Mouse (Mus musculus): ENCODE data around the gene Syde2. TPM values are rescaled to one million over a fixed set of nuclear protein-coding genes. Genes with fewer than 3 reads are reported as not detected.
"Not testable (repeated sequence)": the region's sequence is repeated elsewhere in the genome, so short reads cannot be mapped to it uniquely, and the experiment has no call there.

Gene Syde2
- total RNA-seq, 2 experiments from 2014 or later: 2.6 to 3.2 TPM

GRCm38 (mm10) chr3:145963101-145964017 is 24.3 kb upstream of the Syde2 start:
- DNase-seq (ENCODE audit: low spot score in 2 of 2): no peak
- intact Hi-C loops (cut with DNase I): no loop called here

DNA sequence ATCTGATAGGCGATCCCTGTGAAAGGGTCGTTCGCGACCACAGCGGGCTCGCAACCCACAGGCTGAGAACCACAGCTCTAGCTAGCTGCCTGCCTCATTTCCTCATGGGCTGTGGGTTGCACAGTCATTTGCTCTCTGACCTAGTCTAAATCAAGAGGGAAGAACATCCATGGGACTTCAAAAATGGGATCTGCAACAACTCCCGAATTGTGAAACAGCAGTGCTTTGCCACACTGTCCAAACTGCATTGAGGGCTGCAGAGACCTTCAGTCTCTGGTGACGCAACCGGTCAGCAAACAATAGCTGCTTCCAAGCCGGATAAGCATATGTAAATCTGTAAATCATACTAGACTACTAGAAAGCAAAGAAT is 23.7 kb upstream of the Syde2 start:
- intact Hi-C loops (cut with DNase I): no loop called here
- DNase-seq (ENCODE audit: low spot score in 2 of 2): no peak

GRCm38 (mm10) chr3:145964473-145964872 is 23.2 kb upstream of the Syde2 start:
- DNase-seq (ENCODE audit: low spot score in 2 of 2): no peak
- intact Hi-C loops (cut with DNase I): no loop called here

DNA sequence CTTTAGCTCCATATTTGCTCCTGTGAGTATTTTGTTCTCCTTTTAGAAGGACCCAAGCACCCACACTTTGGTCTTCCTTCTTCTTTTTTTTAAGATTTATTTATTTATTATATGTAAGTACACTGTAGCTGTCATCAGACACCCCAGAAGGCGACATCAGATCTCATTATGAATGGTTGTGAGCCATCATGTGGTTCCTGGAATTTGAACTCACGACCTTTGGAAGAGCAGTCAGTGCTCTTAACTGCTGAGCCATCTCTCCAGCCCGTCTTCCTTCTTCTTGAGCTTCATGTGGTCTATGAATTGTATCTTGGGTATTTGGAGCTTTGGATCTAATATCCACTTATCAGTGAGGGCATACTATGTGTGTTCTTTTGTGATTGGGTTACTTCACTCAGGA is 22.1 kb upstream of the Syde2 start:
- DNase-seq (ENCODE audit: low spot score in 2 of 2); intact Hi-C loops (cut with DNase I): not testable (repeated sequence)

DNA sequence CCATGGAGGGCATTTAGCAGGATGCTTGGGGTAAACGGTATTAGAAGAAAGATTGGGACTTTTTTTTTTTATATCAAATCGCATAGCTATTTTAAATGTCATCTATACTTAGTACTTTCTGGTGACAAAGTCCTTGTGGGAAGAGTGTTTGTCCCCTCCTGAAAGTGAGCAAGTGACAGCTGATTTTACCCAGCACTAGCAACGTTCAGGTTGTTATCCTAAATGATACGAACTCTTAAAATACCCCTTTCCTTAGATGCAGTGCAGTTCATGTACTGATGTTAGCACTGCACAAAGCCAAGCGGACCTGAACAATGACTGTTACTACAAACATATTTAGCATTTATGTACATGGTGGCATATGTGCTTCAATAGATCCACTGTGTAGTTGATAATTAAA is 20.9 kb upstream of the Syde2 start:
- no peak for DNase-seq (ENCODE audit: low spot score in 2 of 2)
- intact Hi-C loops (cut with DNase I): no loop called here

DNA sequence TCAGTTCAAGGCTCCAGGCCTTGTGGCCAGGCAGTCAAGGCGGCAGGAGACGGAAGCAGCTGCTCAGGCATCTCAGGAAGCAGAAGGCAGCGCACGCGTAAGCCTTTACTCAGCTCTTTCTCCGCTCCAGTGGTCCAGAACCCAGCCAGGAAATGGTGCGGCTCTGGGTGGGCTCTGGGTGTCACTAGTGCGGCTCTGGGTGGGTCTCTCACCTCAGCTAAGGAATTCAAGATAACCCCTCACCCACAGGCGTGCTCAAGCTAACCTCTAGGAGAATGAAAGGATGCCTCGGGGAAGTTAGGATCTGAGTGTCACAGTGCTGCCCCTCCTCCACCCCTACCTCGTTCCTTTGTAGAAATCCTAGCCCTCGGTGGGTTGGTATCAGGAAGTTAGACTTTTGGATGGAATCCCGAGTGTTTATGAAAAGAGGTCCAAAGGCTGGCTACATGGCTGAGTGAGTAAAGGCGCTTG is 18.6 kb upstream of the Syde2 start:
- no peak for DNase-seq (ENCODE audit: low spot score in 2 of 2)
- intact Hi-C loops (cut with DNase I): no loop called here

- no peak for DNase-seq (ENCODE audit: low spot score in 2 of 2)
- intact Hi-C loops (cut with DNase I): no loop called here
These were observed 16.2 kb upstream of the Syde2 start for GRCm38 (mm10) chr3:145971501-145971900.

DNA sequence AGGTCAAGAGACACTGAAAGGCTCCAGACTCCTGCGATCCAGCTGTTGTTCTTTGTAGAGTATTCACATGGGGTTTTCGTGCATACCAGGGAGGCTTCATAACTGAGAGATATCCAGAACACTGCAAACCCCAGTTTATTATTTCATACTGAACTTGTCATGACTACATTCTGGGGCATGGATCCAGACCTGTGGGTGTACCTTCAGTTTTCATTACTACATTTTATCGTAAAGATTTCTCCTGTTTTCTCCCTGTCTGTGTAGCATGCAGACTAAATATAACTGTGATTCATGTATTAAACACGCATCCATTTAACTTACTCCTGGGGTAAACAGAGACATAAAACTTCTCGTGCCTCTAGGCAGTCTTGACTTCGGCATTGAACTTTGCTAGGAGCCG is 12.7 kb upstream of the Syde2 start:
- intact Hi-C loops (cut with DNase I): no loop called here
- DNase-seq (ENCODE audit: low spot score in 2 of 2): no peak

GRCm38 (mm10) chr3:145985333-145985925 is 2.2 kb upstream of the Syde2 start:
- intact Hi-C loops (cut with DNase I): no loop called here
- DNase-seq (ENCODE audit: low spot score in 2 of 2): no peak

DNA sequence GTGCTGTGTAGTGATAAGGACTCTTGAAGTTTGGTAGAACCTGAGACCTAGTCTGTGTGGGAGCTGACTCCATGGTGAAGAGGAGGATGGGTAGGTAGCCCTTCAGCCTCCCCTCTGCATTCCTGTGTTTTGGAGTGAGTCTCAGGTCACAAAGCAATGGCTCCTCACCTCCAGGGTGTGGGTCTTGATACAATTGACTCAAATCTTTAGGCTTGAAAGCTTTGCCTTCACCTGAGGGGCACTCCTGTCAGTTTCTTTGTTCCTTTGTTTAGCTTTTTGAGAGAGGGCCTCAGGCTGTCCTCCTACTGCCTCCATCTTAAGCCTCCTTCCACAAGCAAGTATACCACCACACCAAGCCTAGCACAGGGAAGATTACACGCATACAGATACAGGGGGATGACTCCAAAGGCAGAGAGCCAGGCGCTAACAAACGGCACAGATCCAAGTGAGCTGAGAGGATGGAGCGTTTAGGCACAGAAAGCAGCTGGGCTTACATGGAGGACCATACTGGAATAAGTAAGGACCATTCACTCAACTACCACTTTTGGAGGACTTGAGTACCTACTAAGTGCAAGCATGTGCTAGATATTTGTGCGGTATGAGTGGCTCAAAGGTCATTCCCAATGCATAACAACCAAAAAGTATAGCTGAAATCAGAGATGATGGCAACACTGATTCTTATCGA is 1.2 kb upstream of the Syde2 start:
- intact Hi-C loops (cut with DNase I): no loop called here
- no peak for DNase-seq (ENCODE audit: low spot score in 2 of 2)

DNA sequence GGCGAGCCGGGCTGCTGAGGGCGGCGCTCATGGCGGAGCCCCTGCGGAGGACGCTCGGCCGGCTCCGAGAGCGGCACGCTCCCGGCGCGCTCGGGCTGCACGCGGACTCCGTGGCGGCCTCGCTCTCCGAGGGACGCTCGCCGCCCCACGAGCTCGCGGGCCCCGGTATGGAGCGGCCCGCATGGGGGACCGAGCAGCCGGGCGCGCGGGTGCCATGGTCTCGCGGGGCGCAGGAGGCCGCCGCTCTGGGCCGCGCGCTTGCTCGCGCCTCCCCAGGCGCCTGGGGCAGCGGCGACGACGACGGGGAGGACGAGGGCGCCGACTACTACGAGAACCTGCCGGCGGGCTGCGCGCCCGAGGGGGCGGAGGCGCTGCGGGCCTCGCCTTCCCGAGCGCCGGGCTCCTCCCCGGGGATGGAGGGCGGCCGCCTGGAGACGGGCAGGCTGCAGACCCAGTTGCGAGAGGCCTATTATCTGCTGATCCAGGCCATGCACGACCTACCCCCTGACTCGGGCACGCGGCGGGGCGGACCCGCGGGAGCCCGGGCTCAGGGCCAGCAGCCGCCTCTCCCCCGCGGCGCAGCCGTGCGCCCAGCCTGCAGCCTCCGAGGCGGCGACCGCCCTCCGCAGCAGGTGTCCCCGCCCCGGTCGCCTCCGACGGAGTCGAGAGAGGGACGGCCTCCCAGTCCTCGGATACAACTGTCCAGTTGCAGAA is 457 bp downstream of the Syde2 start:
- intact Hi-C loops (cut with DNase I): no loop called here

GRCm38 (mm10) chr3:145988684-145989575 is 1.3 kb downstream of the Syde2 start:
- no peak for DNase-seq (ENCODE audit: low spot score in 2 of 2)
- intact Hi-C loops (cut with DNase I): no loop called here

More for the DNA sequence above, 457 bp downstream of the Syde2 start:
- DNase-seq (ENCODE audit: low spot score in 2 of 2): peak; percentile 51 to 55

- no peak for DNase-seq (ENCODE audit: low spot score in 2 of 2)
- intact Hi-C loops (cut with DNase I): no loop called here
These were observed 2.0 kb downstream of the Syde2 start for GRCm38 (mm10) chr3:145989576-145990081.

DNA sequence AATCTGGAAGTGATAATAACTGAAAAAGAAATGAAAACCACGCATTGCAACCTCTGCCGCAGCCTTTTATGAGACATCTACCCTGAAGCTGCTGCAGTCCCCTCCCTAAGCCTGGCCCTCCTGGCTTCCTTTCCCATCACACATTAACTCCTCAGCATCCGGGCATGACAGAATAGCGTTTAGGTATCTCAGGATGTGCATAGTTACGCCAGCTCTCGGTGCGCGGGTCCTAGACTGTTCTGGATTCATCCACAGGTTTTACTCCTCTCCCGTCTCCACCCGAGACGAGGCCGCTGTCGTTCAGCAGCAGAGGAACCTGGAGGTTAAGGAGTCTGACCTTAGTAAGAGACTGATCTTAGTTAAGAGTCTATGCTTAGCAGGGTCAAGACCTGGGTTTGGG is 3.5 kb downstream of the Syde2 start:
- DNase-seq (ENCODE audit: low spot score in 2 of 2): no peak
- intact Hi-C loops (cut with DNase I): no loop called here

DNA sequence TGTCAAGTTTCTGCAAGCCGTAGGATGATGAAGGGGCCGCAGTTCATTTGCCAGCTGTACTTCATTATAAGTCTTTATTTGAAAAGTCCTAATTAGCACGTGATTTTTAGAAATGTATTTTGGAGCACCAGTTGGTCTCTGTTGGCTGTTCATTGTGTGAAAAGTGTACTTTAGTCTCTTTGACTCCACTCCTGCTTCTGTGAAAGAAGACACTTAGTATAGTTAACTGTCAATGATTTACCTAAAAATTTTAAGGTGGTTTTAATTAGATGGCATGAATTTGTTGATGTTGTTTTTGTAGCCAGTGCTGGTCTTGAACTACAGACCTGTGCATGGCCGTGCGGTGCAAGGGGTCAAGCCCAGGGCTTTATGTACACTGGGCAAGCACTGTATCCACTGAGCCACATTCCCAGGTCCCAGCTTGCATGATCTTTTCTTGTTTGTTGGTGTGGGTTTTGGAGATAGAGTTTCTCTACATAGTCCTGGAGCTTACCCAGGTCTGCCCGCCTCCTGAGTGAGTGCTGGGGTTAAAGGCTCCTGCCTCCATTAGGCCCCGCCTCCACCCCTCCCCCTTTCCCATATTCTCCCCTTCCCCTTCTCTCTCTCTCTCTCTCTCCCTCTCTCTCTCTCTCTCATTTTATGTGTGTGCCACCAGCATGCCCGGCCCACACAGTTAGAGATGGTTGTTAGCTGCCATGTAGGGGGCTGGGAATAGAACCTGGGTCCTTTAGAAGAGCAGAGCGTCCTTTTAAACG is 4.5 kb downstream of the Syde2 start:
- DNase-seq (ENCODE audit: low spot score in 2 of 2): no peak
- intact Hi-C loops (cut with DNase I): no loop called here

GRCm38 (mm10) chr3:145992796-145993195 is 5.1 kb downstream of the Syde2 start:
- intact Hi-C loops (cut with DNase I): no loop called here
- DNase-seq (ENCODE audit: low spot score in 2 of 2): peak; percentile 16 to 25

DNA sequence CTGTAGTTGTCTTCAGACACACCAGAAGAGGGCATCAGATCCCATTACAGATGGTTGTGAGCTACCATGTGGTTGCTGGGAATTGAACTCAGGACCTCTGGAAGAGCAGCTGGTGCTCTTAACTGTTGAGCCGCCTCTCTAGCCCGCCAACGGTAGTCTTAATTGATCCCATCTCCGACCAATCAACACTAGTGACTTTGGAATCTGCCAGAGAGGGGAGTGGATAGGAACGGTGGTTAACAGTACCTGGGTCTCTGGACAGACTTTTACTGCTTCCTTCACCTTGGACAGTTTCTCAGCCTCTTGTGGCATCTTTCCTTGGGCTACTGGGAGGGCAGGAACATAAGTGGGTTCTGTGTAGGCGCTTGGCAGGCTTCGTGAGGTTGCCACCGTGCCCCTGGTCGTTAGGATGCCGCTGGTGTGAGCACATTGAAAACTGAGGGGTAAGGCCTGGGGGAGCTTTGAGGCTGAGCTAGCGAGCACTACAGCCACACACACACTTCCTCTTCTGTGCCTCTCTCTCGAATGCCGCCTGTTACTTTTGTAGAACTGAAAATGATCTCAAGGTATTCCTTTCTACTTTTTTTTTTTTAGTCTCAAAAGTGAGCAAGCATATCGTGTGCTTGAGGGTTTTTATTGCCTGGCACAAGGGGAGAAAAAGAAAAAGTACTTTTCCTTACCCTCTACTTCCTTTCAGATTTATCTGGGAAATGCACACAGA is 6.0 kb downstream of the Syde2 start:
- no peak for DNase-seq (ENCODE audit: low spot score in 2 of 2)
- intact Hi-C loops (cut with DNase I): no loop called here

All from left cerebral cortex, postnatal 14 days (tissue).